Mouse (Mus musculus) heart, embryonic 15.5 days (tissue): Measurements from ENCODE around the gene H60c. TPM values are rescaled to one million over a fixed set of nuclear protein-coding genes. Genes with fewer than 3 reads are reported as not detected.
"Not testable (repeated sequence)": the region's sequence is repeated elsewhere in the genome, so short reads cannot be mapped to it uniquely, and the experiment has no call there.

Experiments used
- ATAC-seq: fragments of 200-750 bp; cut with Nextera tagmentation; replicated peaks from 2 replicates; pipeline ENCODE4 v1.8.0; 2017; ENCODE audit warnings: low read depth, moderate TSS enrichment; ENCODE audit not compliant: insufficient number of reproducible peaks, insufficient read depth, low FRiP score
- H3K27ac ChIP-seq: fragments of 300-500 bp; sonication (generic); 2 replicates; pipeline ENCODE4 v1.5.1; 2015; ENCODE audit warnings: mild to moderate bottlenecking, inconsistent platforms
- H3K27me3 ChIP-seq: fragments of 300-500 bp; sonication (generic); 2 replicates; pipeline ENCODE4 v1.6.1; 2015; ENCODE audit warnings: inconsistent platforms
- H3K36me3 ChIP-seq: fragments of 300-500 bp; sonication (generic); 2 replicates; pipeline ENCODE4 v1.6.1; 2015; ENCODE audit warnings: mild to moderate bottlenecking, inconsistent platforms
- H3K4me1 ChIP-seq: fragments of 300-500 bp; sonication (generic); replicated peaks from 2 replicates; pipeline ENCODE4 v1.6.1; 2015; ENCODE audit warnings: inconsistent platforms
- H3K4me2 ChIP-seq: fragments of 300-500 bp; sonication (generic); 2 replicates; pipeline ENCODE4 v1.6.1; 2015; ENCODE audit warnings: inconsistent platforms, mild to moderate bottlenecking, moderate library complexity
- H3K4me3 ChIP-seq: fragments of 300-500 bp; sonication (generic); 2 replicates; pipeline ENCODE4 v1.5.1; 2015; ENCODE audit warnings: mild to moderate bottlenecking, inconsistent platforms
- H3K9ac ChIP-seq: fragments of 300-500 bp; sonication (generic); 2 replicates; pipeline ENCODE4 v1.6.1; 2015; ENCODE audit warnings: mild to moderate bottlenecking, inconsistent platforms
- H3K9me3 ChIP-seq: fragments of 300-500 bp; sonication (generic); replicated peaks from 2 replicates; pipeline ENCODE4 v1.6.1; 2016; ENCODE audit warnings: inconsistent platforms
- WGBS: fragments of 180-500 bp; shearing (Covaris S2); methylation state at CpG from one replicate; pipeline ENCODE4 v1.1.7; 2015; ENCODE audit warnings: mixed read lengths; 5-methylcytosine and 5-hydroxymethylcytosine counted together
- polyA plus RNA-seq: library from polyadenylated mRNA; unstranded; fragments of >200 nt; fragmentation: Nextera tagmentation; extraction: Ambion mirVana; gene quantifications from 2 replicates; pipeline ENCODE4 v1.2.1, GENCODE M21; 2015

The H60c gene
- polyA plus RNA-seq = 0.09 TPM in 1 of 2 replicates, not detected in the other

- ATAC-seq = no peak
- Histone ChIP-seq H3K4me2 (no peak within 1 kb of the TSS), H3K4me1 (no peaks in the 10 kb centered on the region), H3K27me3 (no peaks in the 10 kb centered on the region), H3K36me3 (no peaks in the 10 kb centered on the region), H3K9me3 (no peaks in the 10 kb centered on the region), H3K4me3 (no peak within 1 kb of the TSS), H3K9ac (no peak within 1 kb of the TSS), H3K27ac (no peak within 1 kb of the TSS)
- WGBS = 70% methylated on average over 8 of the region's 8 CpGs
Measured at GRCm38 (mm10) chr10:3267671-3268070, at the start of gene H60c. Gene H60c (minus strand): TSS chr10:3267771.

DNA sequence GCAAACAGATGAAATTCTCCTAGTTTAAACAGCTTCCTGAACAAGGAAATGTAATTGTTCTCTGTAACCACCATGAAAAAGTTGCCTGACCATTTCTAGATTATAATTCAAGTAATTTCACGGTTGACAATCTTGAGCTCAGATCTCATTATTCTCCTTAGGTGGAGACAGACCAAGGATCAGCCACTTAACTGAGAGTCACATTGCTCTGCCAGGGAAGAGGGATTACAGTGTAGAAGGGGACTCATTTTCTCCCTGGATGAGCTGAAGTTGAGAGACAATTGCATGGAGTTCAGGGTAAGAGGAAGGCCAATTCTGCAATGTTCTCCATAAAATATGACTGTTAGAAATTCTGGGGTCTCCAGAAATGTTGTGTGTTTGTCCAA lies 41.2 kb upstream of the H60c start:
- no peak overlapping the region for H3K9ac ChIP-seq
- H3K27me3 ChIP-seq = no peaks in the 10 kb centered on the region
- H3K36me3 ChIP-seq = no peaks in the 10 kb centered on the region
- no peak for ATAC-seq
- H3K9me3 ChIP-seq = no peaks in the 10 kb centered on the region
- H3K4me1 ChIP-seq = peaks cover 10% of the 10 kb centered on the region
- H3K4me2 ChIP-seq = no peak overlapping the region
- no peak overlapping the region for H3K27ac ChIP-seq
- no peak overlapping the region for H3K4me3 ChIP-seq
- 73% methylated on average over 1 of the region's 1 CpGs for WGBS

DNA sequence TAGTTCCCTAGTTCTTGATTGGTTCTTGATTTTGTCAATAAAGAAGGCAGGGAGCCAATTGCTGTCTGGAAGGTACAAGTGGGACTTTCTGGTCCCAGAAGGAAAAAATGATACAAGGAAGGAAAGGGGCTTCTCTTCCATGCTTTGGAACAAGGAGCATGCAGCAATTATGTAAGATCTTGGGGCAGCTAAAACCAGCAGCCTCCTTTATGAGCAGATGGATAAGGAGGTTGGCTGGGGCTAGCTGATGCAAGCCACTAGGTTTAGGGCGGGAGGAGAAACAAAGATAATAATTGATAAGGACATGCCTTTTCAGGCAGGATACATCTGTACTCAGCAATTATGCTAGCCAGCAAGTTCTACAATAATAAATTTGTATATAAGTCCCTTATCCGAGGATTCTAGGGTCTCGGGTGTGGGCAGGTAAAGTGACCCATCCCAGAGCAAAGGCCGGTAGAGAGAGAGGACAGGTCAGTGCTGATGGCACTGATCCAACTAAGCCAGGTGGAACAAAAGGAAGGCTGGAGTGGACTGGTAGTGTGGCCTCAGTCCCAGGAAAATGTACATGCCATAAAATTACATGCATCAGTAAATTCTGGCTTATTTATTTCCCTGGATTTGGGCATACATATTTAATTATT lies 40.7 kb upstream of the H60c start:
- H3K4me1 ChIP-seq = peaks cover 10% of the 10 kb centered on the region
- H3K27me3 ChIP-seq = no peaks in the 10 kb centered on the region
- no peaks in the 10 kb centered on the region for H3K9me3 ChIP-seq
- no peak overlapping the region for H3K27ac ChIP-seq
- no peak overlapping the region for H3K4me3 ChIP-seq
- no peak for ATAC-seq
- WGBS = 55% methylated on average over 4 of the region's 4 CpGs
- H3K9ac ChIP-seq = no peak overlapping the region
- no peak overlapping the region for H3K4me2 ChIP-seq
- H3K36me3 ChIP-seq = no peaks in the 10 kb centered on the region

GRCm38 (mm10) chr10:3307752-3308151 lies 40.2 kb upstream of the H60c start:
- Histone ChIP-seq H3K4me2 (no peak overlapping the region), H3K9ac (no peak overlapping the region), H3K36me3 (no peaks in the 10 kb centered on the region), H3K4me1 (peaks cover 10% of the 10 kb centered on the region), H3K27ac (no peak overlapping the region), H3K4me3 (no peak overlapping the region), H3K27me3 (no peaks in the 10 kb centered on the region), H3K9me3 (no peaks in the 10 kb centered on the region)
- 0 out of 2 replicates have a peak, but pooled peaks have one; percentile 50 for ATAC-seq
- WGBS = 26% methylated on average over 2 of the region's 2 CpGs

DNA sequence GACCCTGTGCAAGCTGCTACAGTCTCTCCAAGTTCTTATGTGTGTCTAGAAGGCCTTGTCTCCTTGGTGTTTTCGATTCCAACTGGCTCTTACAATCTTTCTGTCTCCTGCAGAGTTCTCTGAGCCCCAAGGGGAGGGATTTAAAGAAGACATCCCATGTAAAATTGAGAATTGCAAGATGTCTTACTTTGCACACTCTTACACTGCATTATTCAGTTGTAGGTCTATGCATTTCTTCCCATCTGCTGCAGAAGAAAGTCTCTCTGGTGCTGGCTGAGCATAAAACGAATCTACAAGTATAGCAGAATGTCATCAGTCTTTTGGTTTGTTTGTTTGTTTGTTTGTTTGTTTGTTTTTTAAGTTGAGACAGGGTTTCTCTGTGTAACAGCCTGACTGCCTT lies 26.4 kb upstream of the H60c start:
- no peak for ATAC-seq
- H3K4me3 ChIP-seq = no peak overlapping the region
- no peak overlapping the region for H3K27ac ChIP-seq
- 50% methylated on average over 2 of the region's 2 CpGs for WGBS
- no peaks in the 10 kb centered on the region for H3K36me3 ChIP-seq
- no peaks in the 10 kb centered on the region for H3K4me1 ChIP-seq
- H3K4me2 ChIP-seq = no peak overlapping the region
- H3K9me3 ChIP-seq = no peaks in the 10 kb centered on the region
- H3K9ac ChIP-seq = no peak overlapping the region
- H3K27me3 ChIP-seq = no peaks in the 10 kb centered on the region

DNA sequence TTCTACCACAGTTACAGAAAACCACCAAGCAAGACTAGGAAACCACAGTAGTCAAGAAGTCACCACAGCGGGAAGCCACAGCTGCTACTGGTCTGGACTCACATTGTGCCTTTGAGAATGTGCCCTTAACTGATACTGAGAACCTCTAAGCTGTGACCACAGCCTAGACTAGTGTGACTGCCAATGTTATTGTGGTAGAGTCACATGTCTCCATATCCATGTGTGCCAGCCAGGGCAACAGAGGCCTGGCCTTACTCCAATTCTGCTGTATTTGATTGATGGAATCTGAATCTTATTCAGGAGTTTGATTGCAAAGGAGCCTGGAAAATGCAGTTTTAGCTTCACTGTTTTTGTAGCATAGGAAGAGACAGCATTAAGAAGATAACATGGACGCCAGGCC lies 13.5 kb upstream of the H60c start:
- Histone ChIP-seq H3K9me3 (no peaks in the 10 kb centered on the region), H3K27me3 (no peaks in the 10 kb centered on the region), H3K27ac (no peak overlapping the region), H3K4me3 (no peak overlapping the region), H3K4me2 (no peak overlapping the region), H3K9ac (no peak overlapping the region), H3K36me3 (no peaks in the 10 kb centered on the region), H3K4me1 (peaks cover 2% of the 10 kb centered on the region; the same call in 1 of the 2 replicates)
- WGBS = 60% methylated on average over 2 of the region's 2 CpGs
- no peak for ATAC-seq

DNA sequence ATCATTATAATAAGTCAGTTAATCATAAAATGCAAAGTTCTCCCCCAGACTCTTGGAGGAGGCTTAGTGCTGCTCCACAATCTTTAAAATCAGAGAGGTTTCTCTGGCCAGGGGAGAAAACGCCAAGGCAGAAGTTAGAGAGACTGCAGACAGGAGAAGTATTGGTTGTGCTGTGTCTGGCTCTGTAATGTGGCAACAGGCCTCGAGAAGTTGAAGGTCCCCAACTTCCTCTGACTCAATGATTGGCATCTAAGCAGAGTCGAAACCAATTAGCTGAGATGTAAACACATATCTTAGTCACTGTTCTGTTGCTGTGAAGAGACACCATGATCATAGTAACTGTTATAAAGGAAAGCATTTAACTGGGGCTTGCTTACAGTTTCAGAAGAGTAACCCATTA lies 6.5 kb upstream of the H60c start:
- H3K4me1 ChIP-seq = no peaks in the 10 kb centered on the region
- no peaks in the 10 kb centered on the region for H3K36me3 ChIP-seq
- no peak overlapping the region for H3K27ac ChIP-seq
- H3K9me3 ChIP-seq = no peaks in the 10 kb centered on the region
- no peak overlapping the region for H3K4me3 ChIP-seq
- no peaks in the 10 kb centered on the region for H3K27me3 ChIP-seq
- no peak overlapping the region for H3K9ac ChIP-seq
- WGBS = 69% methylated on average over 3 of the region's 3 CpGs
- no peak overlapping the region for H3K4me2 ChIP-seq
- no peak for ATAC-seq

DNA sequence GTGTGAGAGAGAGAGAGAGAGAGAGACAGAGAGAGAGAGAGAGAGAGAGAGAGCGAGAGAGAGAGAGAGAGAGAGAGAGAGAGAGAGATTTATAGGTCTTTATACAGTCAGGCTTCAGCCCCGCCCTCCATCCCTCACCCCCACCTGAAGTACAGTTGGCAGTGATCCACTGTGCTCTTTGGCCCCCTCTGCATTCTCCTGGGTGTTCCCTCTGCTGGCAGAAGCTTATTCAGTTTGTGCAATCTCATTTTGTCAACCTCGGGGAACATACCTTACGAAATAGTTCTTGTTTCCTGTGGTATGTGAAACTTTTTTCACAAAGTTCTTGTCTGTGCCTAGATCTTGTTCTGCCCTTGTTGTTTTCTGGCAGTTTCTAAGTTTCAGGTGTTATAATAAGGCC lies 3.5 kb upstream of the H60c start:
- ATAC-seq = no peak
- Histone ChIP-seq H3K36me3 (no peaks in the 10 kb centered on the region), H3K27ac (no peak overlapping the region), H3K9ac (no peak overlapping the region), H3K27me3 (no peaks in the 10 kb centered on the region), H3K4me1 (no peaks in the 10 kb centered on the region), H3K9me3 (no peaks in the 10 kb centered on the region), H3K4me2 (no peak overlapping the region), H3K4me3 (no peak overlapping the region)
- WGBS = 45% methylated on average over 4 of the region's 4 CpGs

GRCm38 (mm10) chr10:3266729-3267128 lies 842 bp downstream of the H60c start:
- no peak for ATAC-seq
- H3K4me3 ChIP-seq = no peak overlapping the region
- no peaks in the 10 kb centered on the region for H3K27me3 ChIP-seq
- no peaks in the 10 kb centered on the region for H3K9me3 ChIP-seq
- no peak overlapping the region for H3K4me2 ChIP-seq
- H3K9ac ChIP-seq = no peak overlapping the region
- H3K4me1 ChIP-seq = no peaks in the 10 kb centered on the region
- WGBS = 62% methylated on average over 2 of the region's 2 CpGs
- H3K27ac ChIP-seq = no peak overlapping the region
- H3K36me3 ChIP-seq = no peaks in the 10 kb centered on the region

- no peaks in the 10 kb centered on the region for H3K36me3 ChIP-seq
- no peaks in the 10 kb centered on the region for H3K4me1 ChIP-seq
- no peak overlapping the region for H3K4me2 ChIP-seq
- WGBS = 79% methylated on average over 2 of the region's 2 CpGs
- H3K9ac ChIP-seq = no peak overlapping the region
- H3K9me3 ChIP-seq = no peaks in the 10 kb centered on the region
- ATAC-seq = no peak
- H3K27me3 ChIP-seq = no peaks in the 10 kb centered on the region
- H3K27ac ChIP-seq = no peak overlapping the region
- no peak overlapping the region for H3K4me3 ChIP-seq
Measured at GRCm38 (mm10) chr10:3262784-3263183, 4.8 kb downstream of the H60c start.

DNA sequence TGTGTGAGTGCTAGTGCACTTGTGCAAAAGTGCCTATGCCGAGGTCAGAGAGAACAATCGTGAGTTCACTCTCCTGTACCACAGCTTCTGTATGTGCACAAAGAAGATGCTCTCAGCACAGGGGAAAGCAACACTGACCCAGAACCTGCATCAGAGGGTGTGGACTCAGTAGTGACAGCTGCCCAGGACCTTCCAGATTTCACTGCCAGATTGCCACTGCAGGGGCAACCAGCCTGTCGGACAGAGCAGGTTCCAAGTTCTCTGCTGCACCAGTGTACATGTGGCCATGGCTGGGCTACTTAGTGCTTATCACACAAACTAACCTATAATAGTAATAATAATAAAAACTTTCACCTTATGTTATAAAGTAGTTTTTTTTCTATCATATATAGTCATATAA lies 10.2 kb downstream of the H60c start:
- Histone ChIP-seq H3K9ac (no peak overlapping the region), H3K27ac (no peak overlapping the region), H3K4me1 (no peaks in the 10 kb centered on the region), H3K9me3 (no peaks in the 10 kb centered on the region), H3K4me3 (no peak overlapping the region), H3K36me3 (no peaks in the 10 kb centered on the region), H3K4me2 (no peak overlapping the region), H3K27me3 (no peaks in the 10 kb centered on the region)
- ATAC-seq = no peak
- 81% methylated on average over 3 of the region's 3 CpGs for WGBS

DNA sequence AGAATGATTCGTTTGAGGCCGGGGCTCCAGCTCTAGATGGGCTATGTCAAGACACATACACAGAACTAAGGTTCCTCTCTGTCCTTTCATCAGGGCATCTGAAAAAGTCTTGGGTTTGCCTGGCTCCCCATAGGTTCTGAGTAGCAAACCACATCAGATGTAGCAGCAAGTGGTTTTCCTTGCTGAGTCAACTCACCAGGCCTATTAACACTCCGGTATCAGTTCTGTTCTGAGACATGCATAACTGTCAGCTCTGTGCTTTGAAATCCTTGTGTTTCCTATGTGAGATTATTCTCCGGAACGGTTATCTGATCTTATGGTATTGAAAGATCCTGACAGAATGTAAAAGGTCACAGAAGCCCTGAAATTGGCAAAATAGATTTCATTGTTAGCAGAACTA lies 29.1 kb downstream of the H60c start:
- not testable (repeated sequence) for ATAC-seq, H3K4me3 ChIP-seq, H3K4me2 ChIP-seq, H3K9ac ChIP-seq, H3K27me3 ChIP-seq, H3K9me3 ChIP-seq, H3K4me1 ChIP-seq, H3K36me3 ChIP-seq, H3K27ac ChIP-seq
- WGBS = 69% methylated on average over 5 of the region's 5 CpGs
